Mouse (Mus musculus) urinary bladder, adult 2 months (tissue): Measurements from ENCODE around the gene Gm42742. TPM values are rescaled to one million over a fixed set of nuclear protein-coding genes. Genes with fewer than 3 reads are reported as not detected.

Experiments used
- DNase-seq: peaks from one replicate; pipeline ENCODE4 v3.0.0; 2022; ENCODE audit warnings: low spot score
- polyA plus RNA-seq: library from polyadenylated mRNA; depleted of rRNA; stranded (reverse); fragments of >200 nt; gene quantifications from 2 replicates; pipeline ENCODE4 v1.2.3, GENCODE M21; 2012; rRNA removed

Gene Gm42742
- polyA plus RNA-seq, 1 experiment, result 76.5 TPM

DNA sequence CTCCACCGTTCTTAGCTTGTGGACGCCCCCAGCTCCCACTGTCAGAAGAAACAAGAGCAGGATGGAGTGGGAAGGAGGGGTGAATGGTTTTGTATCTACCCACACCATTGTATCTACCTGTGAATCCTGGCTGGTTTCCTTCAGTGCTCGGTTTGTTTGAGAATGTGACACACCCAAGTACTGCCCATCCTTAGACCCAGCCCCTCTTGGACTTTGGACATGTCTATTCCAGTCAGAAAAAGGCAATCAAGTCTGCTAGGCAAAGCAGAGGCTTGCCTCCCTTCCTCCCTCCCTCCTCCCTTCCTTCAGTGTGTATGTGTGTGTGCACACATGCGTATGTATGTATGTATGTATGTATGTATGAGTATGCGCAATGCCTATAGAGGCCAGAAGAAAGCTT is 17.3 kb downstream of the Gm42742 start:
- DNase-seq, result no peak

DNA sequence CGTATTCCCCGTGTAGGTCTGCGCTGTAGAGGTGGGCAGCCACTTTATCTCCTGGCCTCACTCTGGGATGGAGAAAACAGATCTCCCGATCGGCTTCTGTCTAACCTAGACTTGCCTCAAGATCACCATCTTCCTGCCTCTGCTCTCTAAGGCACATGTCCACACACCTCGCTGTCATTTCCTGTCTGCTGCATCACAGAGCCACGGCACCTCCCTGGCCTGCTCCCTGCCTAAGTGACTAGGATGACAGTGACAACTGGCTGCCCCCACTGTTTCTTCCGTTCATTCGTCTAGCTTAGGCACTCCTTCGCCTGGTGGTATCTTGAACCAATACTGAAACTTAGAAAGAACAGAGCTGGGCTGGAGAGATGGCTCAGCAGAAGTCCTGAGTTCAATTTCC is 21.3 kb downstream of the Gm42742 start:
- no peak for DNase-seq

DNA sequence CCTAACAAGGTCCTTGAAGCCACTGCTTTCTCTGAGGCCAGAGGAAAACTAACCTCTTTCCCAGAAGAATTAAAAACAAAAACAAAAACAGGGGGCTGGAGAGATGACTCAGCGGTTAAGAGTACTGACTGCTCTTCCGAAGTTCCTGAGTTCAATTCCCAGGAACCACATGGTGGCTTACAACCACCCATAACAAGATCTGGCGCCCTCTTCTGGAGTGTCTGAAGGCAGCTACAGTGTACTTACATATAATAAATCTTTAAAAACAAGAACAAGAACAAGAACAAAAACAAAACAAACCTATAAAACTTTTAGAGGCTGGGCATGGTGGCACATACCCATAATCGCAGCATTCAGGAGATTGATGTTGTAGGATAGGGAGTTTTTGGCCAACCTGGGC is 24.4 kb downstream of the Gm42742 start:
- DNase-seq, result no peak

DNA sequence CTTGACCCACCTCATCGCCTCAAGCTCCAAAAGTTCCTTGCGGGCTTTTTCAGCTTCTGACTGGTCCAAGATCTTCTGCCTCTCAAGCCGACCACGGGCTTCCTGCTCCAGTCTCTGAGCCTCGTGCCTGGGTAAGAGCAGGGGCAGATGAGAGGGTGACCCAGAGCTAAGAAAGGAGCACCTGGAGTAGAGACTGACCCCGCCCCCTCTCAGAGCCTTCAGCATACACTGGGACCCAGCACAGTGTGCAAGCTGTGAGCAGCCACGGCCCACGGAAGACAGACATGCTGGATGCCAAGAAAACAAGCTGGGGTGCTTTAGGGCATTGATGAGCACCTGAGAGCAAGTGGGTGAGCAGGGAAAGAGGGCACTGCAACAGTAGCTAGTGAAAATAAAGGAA is 32.1 kb downstream of the Gm42742 start:
- DNase-seq, result no peak

DNA sequence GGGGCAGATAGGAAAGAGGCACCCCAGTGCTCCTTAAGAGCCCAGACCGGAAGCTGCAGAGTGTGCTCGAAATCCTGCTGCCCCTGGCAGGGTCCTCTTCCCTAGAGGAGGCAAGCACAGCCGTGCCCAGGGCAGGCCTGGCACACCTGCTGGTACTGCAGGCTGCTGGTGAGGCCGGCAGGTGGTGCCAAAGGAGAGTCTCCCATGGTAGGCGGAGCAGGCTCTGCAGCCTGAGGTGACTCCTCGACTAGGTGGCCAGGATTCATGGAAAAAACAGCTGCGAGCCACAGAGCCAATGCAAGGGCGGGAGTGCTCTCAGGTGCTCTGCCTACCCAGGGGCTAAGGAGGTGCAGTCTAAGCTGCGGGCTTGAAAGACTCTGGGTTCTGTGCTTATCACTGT is 34.6 kb downstream of the Gm42742 start:
- DNase-seq, result no peak

DNA sequence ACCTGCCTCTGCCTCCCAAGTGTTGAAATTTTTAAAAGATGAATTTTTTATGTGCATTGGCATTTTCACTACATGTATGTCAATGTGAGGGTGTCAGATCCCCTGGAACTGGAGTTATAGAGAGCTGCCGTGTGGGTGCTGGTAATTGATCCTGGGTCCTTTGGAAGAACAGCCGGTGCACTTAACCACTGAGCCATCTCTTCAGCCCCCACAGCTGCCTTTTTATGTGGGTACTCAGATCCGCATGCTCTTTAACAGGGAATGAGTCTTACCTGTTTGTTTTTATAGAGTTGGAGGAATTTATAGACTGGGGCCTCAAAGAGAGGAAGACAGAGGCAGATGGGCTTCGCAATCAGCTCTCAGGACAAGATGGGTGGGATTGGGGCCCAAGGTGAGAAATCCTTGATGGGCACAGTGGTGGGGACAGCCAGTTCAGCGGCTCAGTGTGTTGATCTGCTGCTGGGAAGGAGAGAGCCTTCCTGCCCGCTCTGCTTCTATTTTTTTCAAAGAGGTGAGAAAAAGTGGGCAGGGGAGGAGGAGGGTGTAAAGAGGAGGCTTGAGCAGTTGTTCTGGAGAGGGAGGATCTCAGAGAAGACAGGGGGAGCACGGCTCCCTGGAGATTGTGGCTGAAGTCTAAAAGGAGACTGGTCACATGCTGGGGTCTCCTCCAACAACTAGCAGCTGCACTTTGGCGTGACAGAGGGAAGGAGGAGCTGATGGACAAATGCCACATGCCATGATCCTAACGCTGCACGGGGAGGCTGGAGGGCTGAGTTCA is 36.0 kb downstream of the Gm42742 start:
- no peak for DNase-seq

DNA sequence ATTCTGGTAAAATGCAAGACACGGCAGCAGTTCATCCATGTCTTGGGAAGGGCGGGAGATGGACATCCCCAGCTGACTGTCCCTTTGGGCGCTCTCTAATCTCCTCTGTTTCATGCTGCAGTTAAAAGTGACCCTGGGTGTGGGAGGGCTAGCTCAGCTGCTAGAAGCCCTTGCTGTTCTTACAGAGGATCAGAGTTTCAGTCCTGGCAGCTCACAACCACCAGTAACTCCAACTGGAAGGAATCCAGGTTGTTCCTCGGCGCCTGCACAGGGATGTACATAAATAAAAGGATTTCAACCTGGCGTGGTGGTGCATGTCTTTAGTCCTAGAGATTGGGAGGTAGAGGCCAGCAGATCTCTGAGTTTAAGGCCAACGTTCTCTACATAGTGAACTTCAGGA is 37.8 kb downstream of the Gm42742 start:
- DNase-seq, result no peak

DNA sequence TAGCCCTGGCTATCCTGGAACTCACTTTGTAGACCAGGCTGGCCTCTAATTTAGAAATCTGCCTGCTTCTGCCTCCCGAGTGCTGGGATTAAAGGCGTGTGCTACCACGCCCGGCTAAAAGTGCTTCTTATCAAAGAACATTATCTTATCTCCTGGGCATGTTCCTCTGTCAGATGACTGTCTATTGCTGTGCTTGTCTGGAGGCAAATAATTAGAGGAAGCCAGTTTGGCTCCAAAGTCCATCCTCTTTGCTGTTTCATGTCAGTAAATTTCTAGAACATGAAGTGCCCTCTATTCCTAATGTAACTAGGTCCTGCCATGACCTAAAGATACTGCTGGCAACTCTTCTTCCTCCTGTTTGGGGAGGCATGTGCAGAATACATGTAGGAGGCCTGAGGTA is 38.8 kb downstream of the Gm42742 start:
- no peak for DNase-seq

DNA sequence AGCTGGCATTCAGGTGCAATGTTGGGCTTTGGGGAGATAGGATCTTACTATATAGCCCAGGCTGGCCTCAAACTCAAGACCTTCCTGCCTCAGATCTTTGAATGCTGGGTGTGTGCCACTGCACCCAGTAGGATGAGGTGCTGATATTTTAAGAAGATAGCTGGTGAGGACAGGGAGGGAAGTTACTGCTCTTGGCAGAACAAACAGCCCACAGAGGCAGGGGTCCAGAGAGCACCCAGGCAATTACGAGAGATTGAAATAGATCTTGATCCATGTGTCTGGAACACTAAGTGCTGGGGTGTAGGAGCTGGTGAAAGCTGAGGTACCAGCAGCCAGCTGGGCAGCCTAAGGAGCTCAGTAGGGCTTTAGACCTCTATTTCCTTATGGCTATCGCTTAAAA is 39.3 kb downstream of the Gm42742 start:
- no peak for DNase-seq

DNA sequence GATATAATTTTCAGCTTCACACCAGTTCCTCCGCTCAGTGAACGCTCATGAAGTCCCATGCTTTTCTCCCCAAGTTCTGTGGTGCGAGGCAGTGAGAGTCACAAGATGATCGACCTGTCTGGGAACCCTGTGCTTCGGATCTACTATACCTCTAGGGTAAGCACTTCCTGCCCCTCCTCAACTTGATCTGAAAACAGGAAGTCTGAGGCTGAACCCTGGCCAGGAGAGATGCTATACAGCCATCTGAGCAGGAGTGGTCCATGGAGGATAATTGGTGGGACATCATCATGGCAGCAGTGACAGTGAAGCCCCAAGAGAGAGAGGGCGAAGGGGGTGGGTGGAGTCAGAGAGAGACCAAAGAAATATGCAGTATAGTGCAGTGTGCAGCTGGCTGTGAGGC is 42.1 kb downstream of the Gm42742 start:
- DNase-seq, result no peak

DNA sequence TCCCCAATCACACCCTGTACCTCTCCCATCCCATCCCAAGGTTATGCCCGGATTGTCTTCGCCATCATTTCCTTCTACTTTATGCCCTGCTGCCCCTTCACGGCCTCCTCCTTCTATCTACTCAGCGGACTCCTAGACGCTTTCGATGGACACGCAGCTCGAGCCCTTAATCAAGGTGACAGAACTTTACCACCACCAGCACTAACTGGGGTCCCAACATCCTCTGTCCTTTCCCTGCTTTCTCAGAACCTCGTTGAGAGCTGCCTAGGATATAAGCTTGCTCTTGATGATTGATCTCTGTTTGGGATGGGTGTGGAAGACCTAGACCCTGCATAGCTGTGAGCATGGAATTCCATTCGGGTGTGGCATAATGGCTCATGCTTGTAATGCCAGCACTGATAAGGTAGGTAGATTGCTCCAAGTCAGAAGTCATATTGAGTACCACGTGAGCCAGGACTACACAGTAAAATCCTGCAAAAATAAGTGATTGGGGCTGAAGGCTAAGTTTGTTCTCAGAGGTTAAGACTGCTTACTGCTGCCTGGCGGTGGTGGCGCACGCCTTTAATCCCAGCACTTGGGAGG is 43.9 kb downstream of the Gm42742 start:
- DNase-seq, result no peak

DNA sequence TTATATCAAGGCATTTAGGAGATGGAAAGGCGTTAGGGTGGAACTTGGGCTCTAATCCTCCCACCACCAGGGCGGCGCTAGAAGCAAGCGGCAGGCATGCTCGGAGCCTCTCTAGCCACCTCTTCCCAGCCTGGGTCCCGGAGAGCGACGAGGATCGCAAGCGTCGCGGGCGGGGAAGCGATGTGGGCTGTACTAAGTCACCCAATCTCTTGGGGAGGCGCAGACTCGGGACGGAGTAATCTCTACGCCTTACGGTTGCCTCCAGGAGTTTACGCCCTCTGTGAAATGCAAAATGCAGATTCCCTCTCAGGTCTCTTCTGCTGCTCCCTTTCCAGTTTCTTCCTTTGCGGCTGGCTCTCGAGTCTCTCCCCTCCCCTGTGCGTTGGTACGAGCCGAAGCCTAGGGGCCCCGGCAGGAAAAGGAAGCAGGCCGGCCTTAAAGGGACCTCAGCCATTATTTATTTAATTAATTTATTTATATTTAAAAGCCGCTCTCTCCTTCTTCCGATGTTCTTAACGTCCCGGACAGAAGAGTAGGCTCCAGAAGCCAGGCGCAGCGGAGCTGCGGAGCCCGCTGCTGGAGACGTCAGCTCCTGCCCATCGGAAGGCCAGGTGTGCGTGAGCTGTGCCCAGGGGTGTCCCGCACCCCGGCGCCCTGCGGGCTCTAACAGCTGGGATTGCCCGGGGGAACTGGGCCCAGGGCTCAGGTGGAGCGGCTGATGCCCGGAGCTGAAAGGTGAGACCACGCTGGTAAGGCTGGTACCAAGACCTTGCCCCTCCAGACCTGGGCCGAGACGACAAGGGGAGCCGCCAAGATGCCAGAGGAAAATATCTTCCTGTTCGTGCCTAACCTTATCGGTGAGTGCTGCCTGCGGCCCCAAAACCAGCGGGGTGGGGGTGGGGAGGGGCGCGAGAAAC is 44.7 kb downstream of the Gm42742 start, which contains the start of gene Cdiptos:
Cdiptos (minus strand) TSS at position 149 of the 917 bp plus-strand sequence.
- DNase-seq, result peak; percentile 93

DNA sequence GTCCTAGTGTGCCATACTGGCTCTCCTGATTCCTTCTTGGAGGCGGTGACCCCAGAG is 45.2 kb downstream of the Gm42742 start, which contains the start of gene Cdipt:
Cdipt (plus strand) TSS at position 22 of the 57 bp plus-strand sequence.
- no peak for DNase-seq

DNA sequence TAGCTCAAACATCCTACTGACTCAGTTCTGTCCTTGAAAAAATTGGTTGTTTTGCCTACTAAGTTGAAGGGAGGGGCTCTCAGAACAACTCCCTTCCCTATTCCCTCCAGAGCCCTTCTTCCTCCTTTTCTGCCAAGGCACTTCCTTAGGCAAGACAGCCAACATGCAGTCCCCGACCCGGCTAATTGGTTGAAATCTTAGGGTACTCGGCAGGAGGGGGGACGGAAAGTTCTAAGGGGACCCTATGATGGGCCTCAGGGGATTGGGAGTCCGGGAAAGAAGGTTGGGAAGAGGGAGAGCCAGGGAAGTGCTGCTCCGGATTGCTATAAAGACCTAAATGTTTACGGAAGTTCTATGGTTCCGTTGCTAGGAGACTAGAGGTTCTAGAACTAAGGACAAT is 45.4 kb downstream of the Gm42742 start:
- DNase-seq, result no peak

DNA sequence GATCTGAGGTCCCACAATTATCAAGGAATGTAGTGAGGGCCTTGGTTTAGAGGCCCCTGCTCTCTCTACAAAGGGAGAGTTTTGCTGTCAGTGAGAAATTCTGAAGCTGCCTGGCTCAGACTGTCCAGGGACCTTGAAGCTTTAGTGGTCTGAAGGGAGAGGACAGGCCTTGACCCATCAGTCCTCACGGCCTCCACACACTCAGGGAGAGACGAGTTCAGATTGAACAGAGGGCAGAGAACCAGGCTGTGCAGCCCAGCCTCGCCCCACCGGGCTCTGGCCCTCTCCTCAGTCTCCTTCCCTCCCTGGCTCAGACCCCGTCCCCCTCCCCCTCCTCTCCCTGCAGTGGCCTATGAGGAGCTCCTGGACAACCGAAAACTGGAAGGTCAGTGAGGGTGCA is 53.5 kb downstream of the Gm42742 start:
- no peak for DNase-seq

DNA sequence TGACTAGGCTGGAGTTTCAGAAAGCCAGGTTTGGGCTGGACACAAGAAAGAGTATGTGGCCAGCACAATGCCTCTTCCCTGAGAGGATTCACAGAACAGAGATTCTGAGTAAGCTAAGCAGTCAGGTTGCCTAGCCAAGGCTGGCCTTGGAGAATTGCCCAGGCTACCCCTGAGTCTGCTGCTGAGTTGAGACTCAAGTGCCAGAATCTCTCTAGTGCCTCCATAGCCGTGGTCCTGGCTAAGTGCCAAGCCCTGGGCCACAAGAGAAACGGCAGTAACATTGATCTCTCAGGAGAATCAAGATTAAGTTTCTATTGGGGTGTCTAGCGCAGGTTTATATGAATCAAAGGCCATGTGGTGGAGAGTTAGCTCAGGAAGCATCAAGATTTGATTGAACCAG is 55.3 kb downstream of the Gm42742 start:
- no peak for DNase-seq

Other genes with a start within 250 kb of the Gm42742 start
- 188 and 213 TPM in 2 replicates for gene Ypel3, start 244.1 kb downstream of the Gm42742 start, polyA plus RNA-seq
- 1.3 and 1.4 TPM in 2 replicates for gene Tbx6, start 239.6 kb downstream of the Gm42742 start, polyA plus RNA-seq
- gene Ppp4c, start 228.6 kb downstream of the Gm42742 start, polyA plus RNA-seq, result 106 and 121 TPM in 2 replicates
- 2.4 and 2.9 TPM in 2 replicates for gene Fam57b, start 223.4 kb downstream of the Gm42742 start, polyA plus RNA-seq
- not detected in 2 replicates for gene 4930451I11Rik, start 189.5 kb downstream of the Gm42742 start, polyA plus RNA-seq
- not detected in 2 replicates for gene Doc2a, start 173.7 kb downstream of the Gm42742 start, polyA plus RNA-seq
- gene Hirip3, start 159.1 kb downstream of the Gm42742 start, polyA plus RNA-seq, result 18.0 and 21.0 TPM in 2 replicates
- gene Ino80e, start 158.7 kb downstream of the Gm42742 start, polyA plus RNA-seq, result 42.3 and 46.0 TPM in 2 replicates
- gene Taok2, start 136.4 kb downstream of the Gm42742 start, polyA plus RNA-seq, result 55.8 and 65.4 TPM in 2 replicates
- 41.3 and 46.0 TPM in 2 replicates for gene Tmem219, start 98.2 kb downstream of the Gm42742 start, polyA plus RNA-seq
- gene Kctd13, start 92.2 kb downstream of the Gm42742 start, polyA plus RNA-seq, result 16.3 and 16.4 TPM in 2 replicates
- gene Asphd1, start 71.5 kb downstream of the Gm42742 start, polyA plus RNA-seq, result not detected in 2 replicates
- gene Sez6l2, start 70.5 kb downstream of the Gm42742 start, polyA plus RNA-seq, result 0.65 and 0.72 TPM in 2 replicates
- 118 and 119 TPM in 2 replicates for gene Cdipt, start 45.2 kb downstream of the Gm42742 start, polyA plus RNA-seq
- gene Cdiptos, start 45.0 kb downstream of the Gm42742 start, polyA plus RNA-seq, result 2.2 and 2.7 TPM in 2 replicates
- 46.2 and 52.7 TPM in 2 replicates for gene Mvp, start 6.5 kb downstream of the Gm42742 start, polyA plus RNA-seq
- gene Pagr1b, start 4.6 kb downstream of the Gm42742 start, polyA plus RNA-seq, result 2.8 and 3.2 TPM in 2 replicates
- gene Pagr1a, start 3.7 kb downstream of the Gm42742 start, polyA plus RNA-seq, result 16.4 and 18.2 TPM in 2 replicates
- 9.7 and 10.2 TPM in 2 replicates for gene Prrt2, start 114 bp upstream of the Gm42742 start, polyA plus RNA-seq
- 72.0 and 72.5 TPM in 2 replicates for gene Maz, start 5.9 kb upstream of the Gm42742 start, polyA plus RNA-seq
- 2.3 and 2.7 TPM in 2 replicates for gene Kif22, start 21.4 kb upstream of the Gm42742 start, polyA plus RNA-seq
- gene Zg16, start 66.2 kb upstream of the Gm42742 start, polyA plus RNA-seq, result 0.15 and 0.34 TPM in 2 replicates
- 4.4 and 6.0 TPM in 2 replicates for gene AI467606, start 70.3 kb upstream of the Gm42742 start, polyA plus RNA-seq
- gene Qprt, start 101.1 kb upstream of the Gm42742 start, polyA plus RNA-seq, result 0.80 and 0.81 TPM in 2 replicates
- 1.2 and 1.9 TPM in 2 replicates for gene Spn, start 116.7 kb upstream of the Gm42742 start, polyA plus RNA-seq
- 66.2 and 68.8 TPM in 2 replicates for gene Cd2bp2, start 175.0 kb upstream of the Gm42742 start, polyA plus RNA-seq
- 23.0 and 30.1 TPM in 2 replicates for gene Tbc1d10b, start 187.4 kb upstream of the Gm42742 start, polyA plus RNA-seq
- 1.2 and 2.1 TPM in 2 replicates for gene Mylpf, start 187.8 kb upstream of the Gm42742 start, polyA plus RNA-seq
- 10.0 and 10.5 TPM in 2 replicates for gene Zfp553, start 212.0 kb upstream of the Gm42742 start, polyA plus RNA-seq
- gene Sept1, start 212.0 kb upstream of the Gm42742 start, polyA plus RNA-seq, result 19.4 and 22.0 TPM in 2 replicates
- 49.8 and 54.0 TPM in 2 replicates for gene Zfp771, start 223.2 kb upstream of the Gm42742 start, polyA plus RNA-seq
- 19.2 and 24.9 TPM in 2 replicates for gene Dctpp1, start 239.6 kb upstream of the Gm42742 start, polyA plus RNA-seq